Mouse (Mus musculus): ENCODE results near the gene Fras1. TPM values are rescaled to one million over a fixed set of nuclear protein-coding genes. Genes with fewer than 3 reads are reported as not detected.

The Fras1 gene
- polyA plus RNA-seq, 1 experiment from 2014 or later, result 0.81 TPM

- WGBS (ENCODE audit: insufficient replicate concordance), result under 1% methylated on average over 84 of the region's 84 CpGs
- Histone ChIP-seq H3K4me1 (replicated peaks) (no peaks in the 10 kb centered on the region), H3K4me3 (replicated peaks) (peak overlapping the region; percentile 49), H3K9me3 (replicated peaks) (no peaks in the 10 kb centered on the region), H3K27me3 (peaks cover 56% of the 10 kb centered on the region), H3K9ac (no peak overlapping the region), H3K27ac (replicated peaks) (no peak overlapping the region), H3K36me3 (replicated peaks) (no peaks in the 10 kb centered on the region), H3K4me2 (peak overlapping the region; percentile 64)
- peak; percentile 57 for ATAC-seq (ENCODE audit: insufficient read depth)
These were observed 489 bp downstream of the Fras1 start for GRCm38 (mm10) chr5:96373986-96374901.

- Histone ChIP-seq H3K4me3 (replicated peaks) (peak overlapping the region; percentile 49), H3K27me3 (peaks cover 56% of the 10 kb centered on the region), H3K4me2 (peak overlapping the region; percentile 64), H3K9ac (no peak overlapping the region), H3K9me3 (replicated peaks) (no peaks in the 10 kb centered on the region), H3K36me3 (replicated peaks) (no peaks in the 10 kb centered on the region), H3K4me1 (replicated peaks) (no peaks in the 10 kb centered on the region), H3K27ac (replicated peaks) (no peak overlapping the region)
- no peak for ATAC-seq (ENCODE audit: insufficient read depth)
- 3% methylated on average over 11 of the region's 17 CpGs for WGBS (ENCODE audit: insufficient replicate concordance)
These were observed 1.7 kb downstream of the Fras1 start for GRCm38 (mm10) chr5:96375391-96375831.

- no peak for ATAC-seq (ENCODE audit: insufficient read depth)
- Histone ChIP-seq H3K4me1 (replicated peaks) (no peaks in the 10 kb centered on the region), H3K9me3 (replicated peaks) (no peaks in the 10 kb centered on the region), H3K27me3 (peaks cover 56% of the 10 kb centered on the region), H3K4me2 (no peak overlapping the region; the same call in 1 of the 2 replicates), H3K27ac (replicated peaks) (no peak overlapping the region), H3K9ac (no peak overlapping the region), H3K36me3 (replicated peaks) (no peaks in the 10 kb centered on the region), H3K4me3 (replicated peaks) (no peak overlapping the region)
- 54% methylated on average over 4 of the region's 4 CpGs for WGBS (ENCODE audit: insufficient replicate concordance)
These were observed 2.5 kb downstream of the Fras1 start for GRCm38 (mm10) chr5:96376216-96376615.

- no peak overlapping the region for H3K9ac ChIP-seq
- no peaks in the 10 kb centered on the region for H3K36me3 ChIP-seq (replicated peaks)
- H3K9me3 ChIP-seq (replicated peaks), result 0 out of 2 replicates have a peak, but pooled peaks cover 1% of the 10 kb centered on the region
- no peaks in the 10 kb centered on the region for H3K4me1 ChIP-seq (replicated peaks)
- no peak overlapping the region for H3K4me2 ChIP-seq
- H3K4me3 ChIP-seq (replicated peaks), result no peak overlapping the region
- no peak for ATAC-seq (ENCODE audit: insufficient read depth)
- 79% methylated on average over 15 of the region's 15 CpGs for WGBS (ENCODE audit: insufficient replicate concordance)
- no peak overlapping the region for H3K27ac ChIP-seq (replicated peaks)
- no peaks in the 10 kb centered on the region for H3K27me3 ChIP-seq
These were observed 12.6 kb downstream of the Fras1 start for GRCm38 (mm10) chr5:96386138-96386933.

GRCm38 (mm10) chr5:96388306-96388705 is 14.6 kb downstream of the Fras1 start:
- H3K27ac ChIP-seq (replicated peaks), result no peak overlapping the region
- WGBS (ENCODE audit: insufficient replicate concordance), result 75% methylated on average over 8 of the region's 8 CpGs
- 0 out of 2 replicates have a peak, but pooled peaks cover 2% of the 10 kb centered on the region for H3K9me3 ChIP-seq (replicated peaks)
- H3K9ac ChIP-seq, result no peak overlapping the region
- no peak overlapping the region for H3K4me2 ChIP-seq
- ATAC-seq (ENCODE audit: insufficient read depth), result no peak
- H3K36me3 ChIP-seq (replicated peaks), result no peaks in the 10 kb centered on the region
- H3K4me3 ChIP-seq (replicated peaks), result no peak overlapping the region
- no peaks in the 10 kb centered on the region for H3K27me3 ChIP-seq
- H3K4me1 ChIP-seq (replicated peaks), result no peaks in the 10 kb centered on the region

- no peak for ATAC-seq (ENCODE audit: insufficient read depth)
- Histone ChIP-seq H3K27ac (replicated peaks) (no peak overlapping the region), H3K4me1 (replicated peaks) (no peaks in the 10 kb centered on the region), H3K9ac (no peak overlapping the region), H3K36me3 (replicated peaks) (no peaks in the 10 kb centered on the region), H3K27me3 (no peaks in the 10 kb centered on the region), H3K4me3 (replicated peaks) (no peak overlapping the region), H3K4me2 (no peak overlapping the region), H3K9me3 (replicated peaks) (0 out of 2 replicates have a peak, but pooled peaks cover 2% of the 10 kb centered on the region)
- WGBS (ENCODE audit: insufficient replicate concordance), result 67% methylated on average over 11 of the region's 11 CpGs
These were observed 16.3 kb downstream of the Fras1 start for GRCm38 (mm10) chr5:96389963-96390623.

- H3K36me3 ChIP-seq (replicated peaks), result no peaks in the 10 kb centered on the region
- H3K4me1 ChIP-seq (replicated peaks), result no peaks in the 10 kb centered on the region
- H3K4me3 ChIP-seq (replicated peaks), result no peak overlapping the region
- H3K27me3 ChIP-seq, result no peaks in the 10 kb centered on the region
- 63% methylated on average over 4 of the region's 4 CpGs for WGBS (ENCODE audit: insufficient replicate concordance)
- no peak for ATAC-seq (ENCODE audit: insufficient read depth)
- H3K9me3 ChIP-seq (replicated peaks), result 0 out of 2 replicates have a peak, but pooled peaks cover 2% of the 10 kb centered on the region
- no peak overlapping the region for H3K9ac ChIP-seq
- H3K27ac ChIP-seq (replicated peaks), result no peak overlapping the region
- H3K4me2 ChIP-seq, result no peak overlapping the region
These were observed 17.3 kb downstream of the Fras1 start for GRCm38 (mm10) chr5:96391086-96391485.

GRCm38 (mm10) chr5:96394947-96395346 is 21.2 kb downstream of the Fras1 start:
- H3K9ac ChIP-seq, result no peak overlapping the region
- H3K4me1 ChIP-seq (replicated peaks), result no peaks in the 10 kb centered on the region
- H3K4me3 ChIP-seq (replicated peaks), result no peak overlapping the region
- no peaks in the 10 kb centered on the region for H3K36me3 ChIP-seq (replicated peaks)
- H3K9me3 ChIP-seq (replicated peaks), result 0 out of 2 replicates have a peak, but pooled peaks cover 2% of the 10 kb centered on the region
- no peak overlapping the region for H3K27ac ChIP-seq (replicated peaks)
- H3K27me3 ChIP-seq, result no peaks in the 10 kb centered on the region
- no peak overlapping the region for H3K4me2 ChIP-seq
- 64% methylated on average over 4 of the region's 4 CpGs for WGBS (ENCODE audit: insufficient replicate concordance)
- ATAC-seq (ENCODE audit: insufficient read depth), result no peak

GRCm38 (mm10) chr5:96395786-96396650 is 22.3 kb downstream of the Fras1 start:
- H3K4me1 ChIP-seq (replicated peaks), result no peaks in the 10 kb centered on the region
- no peak for ATAC-seq (ENCODE audit: insufficient read depth)
- no peaks in the 10 kb centered on the region for H3K36me3 ChIP-seq (replicated peaks)
- no peak overlapping the region for H3K4me3 ChIP-seq (replicated peaks)
- 40% methylated on average over 5 of the region's 5 CpGs for WGBS (ENCODE audit: insufficient replicate concordance)
- H3K4me2 ChIP-seq, result no peak overlapping the region
- no peaks in the 10 kb centered on the region for H3K27me3 ChIP-seq
- H3K27ac ChIP-seq (replicated peaks), result no peak overlapping the region
- 0 out of 2 replicates have a peak, but pooled peaks cover 2% of the 10 kb centered on the region for H3K9me3 ChIP-seq (replicated peaks)
- no peak overlapping the region for H3K9ac ChIP-seq

- H3K4me3 ChIP-seq (replicated peaks), result no peak overlapping the region
- no peak overlapping the region for H3K4me2 ChIP-seq
- WGBS (ENCODE audit: insufficient replicate concordance), result 44% methylated on average over 3 of the region's 3 CpGs
- no peaks in the 10 kb centered on the region for H3K27me3 ChIP-seq
- H3K4me1 ChIP-seq (replicated peaks), result no peaks in the 10 kb centered on the region
- no peak overlapping the region for H3K9ac ChIP-seq
- no peak overlapping the region for H3K27ac ChIP-seq (replicated peaks)
- no peaks in the 10 kb centered on the region for H3K9me3 ChIP-seq (replicated peaks)
- no peaks in the 10 kb centered on the region for H3K36me3 ChIP-seq (replicated peaks)
- ATAC-seq (ENCODE audit: insufficient read depth), result no peak
These were observed 28.8 kb downstream of the Fras1 start for GRCm38 (mm10) chr5:96402555-96402954.

All from liver, embryonic 15.5 days (tissue).